Mouse (Mus musculus) forebrain, embryonic 10.5 days (tissue): ENCODE results near the gene Lgals1. TPM values are rescaled to one million over a fixed set of nuclear protein-coding genes. Genes with fewer than 3 reads are reported as not detected.

Source experiments
- DNase-seq: peaks from one replicate; pipeline ENCODE4 v3.0.0-alpha.2; 2017; ENCODE audit warnings: low spot score; ENCODE audit errors: extremely low spot score
- H3K27ac ChIP-seq: fragments of 300-500 bp; sonication (generic); 2 replicates; pipeline ENCODE4 v1.5.1; 2016; ENCODE audit warnings: mild to moderate bottlenecking
- H3K27me3 ChIP-seq: fragments of 300-500 bp; sonication (generic); 2 replicates; pipeline ENCODE4 v1.6.1; 2016; ENCODE audit warnings: mild to moderate bottlenecking; ENCODE audit not compliant: poor library complexity, severe bottlenecking
- H3K36me3 ChIP-seq: fragments of 300-500 bp; sonication (generic); replicated peaks from 2 replicates; pipeline ENCODE4 v1.6.1; 2016; ENCODE audit warnings: mild to moderate bottlenecking, moderate library complexity
- H3K4me1 ChIP-seq: fragments of 300-500 bp; sonication (generic); 2 replicates; pipeline ENCODE4 v1.6.1; 2016
- H3K4me3 ChIP-seq: fragments of 300-500 bp; sonication (generic); 2 replicates; pipeline ENCODE4 v1.5.1; 2016; ENCODE audit warnings: mild to moderate bottlenecking, moderate library complexity
- H3K9me3 ChIP-seq: fragments of 300-500 bp; sonication (generic); 2 replicates; pipeline ENCODE4 v1.6.1; 2016; ENCODE audit warnings: mild to moderate bottlenecking, moderate library complexity
- WGBS: fragments of 180-500 bp; shearing (Covaris S2); methylation state at CpG from one replicate; pipeline ENCODE4 v1.1.7; 2016; 5-methylcytosine and 5-hydroxymethylcytosine counted together
- polyA plus RNA-seq: library from polyadenylated mRNA; unstranded; fragments of >200 nt; fragmentation: Nextera tagmentation; extraction: Ambion mirVana; gene quantifications from 2 replicates; pipeline ENCODE4 v1.2.1, GENCODE M21; 2016

Lgals1 gene
- polyA plus RNA-seq, 1 experiment from 2014 or later, result 200 TPM

DNA sequence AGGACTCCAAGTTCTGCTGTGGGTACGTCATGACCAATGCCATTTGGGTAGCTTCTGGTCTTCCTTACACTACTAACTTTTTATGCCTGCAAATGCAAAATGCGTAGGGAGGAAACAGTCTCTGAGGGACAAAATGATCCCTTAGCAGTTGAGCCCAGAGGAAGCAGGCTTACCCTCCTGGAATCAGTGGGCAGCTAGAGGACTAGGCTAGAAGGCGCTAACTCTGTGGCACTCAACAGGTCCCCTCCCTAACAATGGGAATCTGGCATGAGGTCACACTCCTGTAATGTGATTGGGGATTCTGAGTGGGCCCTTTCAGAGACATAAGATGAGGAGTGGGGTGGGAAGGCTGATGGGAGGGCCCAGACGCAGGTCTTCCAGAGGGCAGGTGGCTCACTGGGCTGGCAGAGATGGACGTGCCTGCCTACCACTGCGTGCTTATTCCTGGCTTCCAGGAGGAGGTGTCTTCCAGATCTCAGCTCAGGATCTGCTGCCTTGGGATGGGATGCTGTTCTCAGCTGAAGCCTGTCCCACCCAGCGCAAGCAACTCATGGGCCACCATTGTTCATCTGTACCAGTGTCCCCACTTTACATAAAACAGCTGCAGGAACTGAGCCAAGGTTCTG lies 4.4 kb downstream of the Lgals1 start:
- no peak overlapping the region for H3K27ac ChIP-seq
- no peak for DNase-seq
- no peak overlapping the region for H3K4me3 ChIP-seq
- peaks cover 16% of the 10 kb centered on the region for H3K27me3 ChIP-seq
- 91% methylated on average over 7 of the region's 7 CpGs for WGBS
- H3K36me3 ChIP-seq, result peaks cover 12% of the 10 kb centered on the region
- H3K4me1 ChIP-seq, result peaks cover 44% of the 10 kb centered on the region
- no peaks in the 10 kb centered on the region for H3K9me3 ChIP-seq

DNA sequence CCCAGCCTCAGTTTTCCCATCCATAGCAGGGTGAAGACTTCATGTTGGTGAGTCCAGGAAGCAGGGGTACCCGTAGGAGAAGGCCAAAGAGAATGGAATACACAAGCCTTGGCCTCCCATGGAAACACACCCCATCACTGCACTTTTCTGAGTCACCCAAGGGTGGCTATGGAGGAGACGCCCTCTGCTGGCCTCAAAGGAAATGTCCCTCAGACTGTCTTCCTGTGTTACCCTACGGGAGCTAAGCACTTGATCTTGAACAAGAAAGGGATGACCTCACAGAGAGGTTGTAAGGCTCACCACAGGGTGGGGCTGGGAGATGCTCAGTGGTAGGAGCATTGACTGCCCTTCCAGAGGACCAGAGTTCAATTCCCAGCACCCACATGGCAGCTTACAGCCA lies 5.1 kb downstream of the Lgals1 start:
- H3K4me1 ChIP-seq, result peaks cover 44% of the 10 kb centered on the region
- peaks cover 13% of the 10 kb centered on the region for H3K27me3 ChIP-seq
- H3K36me3 ChIP-seq, result peaks cover 16% of the 10 kb centered on the region
- whole genome bisulfite sequencing, result 35% methylated on average over 3 of the region's 3 CpGs
- H3K4me3 ChIP-seq, result no peak overlapping the region
- DNase-seq, result no peak
- H3K9me3 ChIP-seq, result no peaks in the 10 kb centered on the region
- no peak overlapping the region for H3K27ac ChIP-seq

DNA sequence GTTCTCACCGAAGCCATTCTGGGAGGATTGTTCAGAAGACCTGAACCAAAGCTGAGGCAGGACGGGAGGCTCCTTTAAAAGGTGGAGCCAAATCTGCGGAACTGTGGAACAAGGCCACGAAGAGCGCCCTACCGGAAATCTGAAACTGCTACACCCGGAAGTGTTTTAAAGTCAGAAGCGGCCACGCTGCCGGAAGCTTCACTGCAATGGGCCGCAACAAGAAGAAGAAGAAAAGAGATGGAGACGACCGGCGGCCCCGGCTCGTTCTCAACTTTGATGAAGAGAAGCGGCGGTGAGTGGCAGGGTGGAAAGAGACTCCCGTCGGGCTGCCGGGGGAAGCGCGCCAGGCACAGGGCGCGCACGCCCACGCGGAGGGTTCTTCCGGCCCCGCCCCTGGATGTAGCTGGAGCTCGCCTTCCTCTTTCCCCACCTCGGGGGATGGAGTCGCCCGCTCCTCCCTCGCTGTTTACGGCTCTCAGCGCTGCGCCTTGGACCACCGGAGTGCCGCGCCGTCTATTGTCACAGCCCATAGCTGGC lies 8.3 kb downstream of the Lgals1 start, which contains the start of gene Nol12:
Gene Nol12, plus strand, starts transcription at position 150 of the 537 bp plus-strand sequence.
- WGBS, result under 1% methylated on average over 42 of the region's 42 CpGs
- H3K27ac ChIP-seq, result peak within 1 kb of the TSS; percentile 92
- peak within 1 kb of the TSS; percentile 84 for H3K4me3 ChIP-seq
- no peaks in the 10 kb centered on the region for H3K27me3 ChIP-seq
- H3K9me3 ChIP-seq, result no peaks in the 10 kb centered on the region
- H3K36me3 ChIP-seq, result peaks cover 41% of the 10 kb centered on the region
- H3K4me1 ChIP-seq, result peaks cover 22% of the 10 kb centered on the region
- DNase-seq, result peak; percentile 89

DNA sequence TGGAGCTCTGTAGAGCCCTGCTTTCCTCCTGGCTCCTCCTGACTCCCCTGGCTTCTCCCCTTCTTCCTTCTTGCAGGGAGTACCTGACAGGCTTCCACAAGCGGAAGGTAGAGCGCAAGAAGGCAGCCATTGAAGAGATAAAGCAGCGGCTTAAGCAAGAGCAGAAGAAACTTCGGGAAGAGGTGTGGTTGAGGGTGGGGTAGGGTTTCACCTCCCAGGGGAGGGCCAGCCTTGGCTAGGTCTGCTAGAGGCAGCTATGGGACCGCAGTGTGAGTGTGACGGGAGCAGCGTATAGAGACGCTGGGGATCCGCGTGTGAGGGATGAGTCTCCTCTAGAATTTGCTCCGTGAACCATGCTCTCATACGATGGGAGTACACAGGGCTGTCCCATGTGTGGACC lies 9.9 kb downstream of the Lgals1 start:
- H3K27ac ChIP-seq, result 0 out of 2 replicates have a peak overlapping the region, but pooled peaks have one; percentile 92
- WGBS, result 94% methylated on average over 12 of the region's 12 CpGs
- H3K4me3 ChIP-seq, result peak overlapping the region; percentile 84
- H3K4me1 ChIP-seq, result peaks cover 19% of the 10 kb centered on the region
- H3K36me3 ChIP-seq, result peaks cover 53% of the 10 kb centered on the region
- DNase-seq, result no peak
- H3K27me3 ChIP-seq, result no peaks in the 10 kb centered on the region
- no peaks in the 10 kb centered on the region for H3K9me3 ChIP-seq

DNA sequence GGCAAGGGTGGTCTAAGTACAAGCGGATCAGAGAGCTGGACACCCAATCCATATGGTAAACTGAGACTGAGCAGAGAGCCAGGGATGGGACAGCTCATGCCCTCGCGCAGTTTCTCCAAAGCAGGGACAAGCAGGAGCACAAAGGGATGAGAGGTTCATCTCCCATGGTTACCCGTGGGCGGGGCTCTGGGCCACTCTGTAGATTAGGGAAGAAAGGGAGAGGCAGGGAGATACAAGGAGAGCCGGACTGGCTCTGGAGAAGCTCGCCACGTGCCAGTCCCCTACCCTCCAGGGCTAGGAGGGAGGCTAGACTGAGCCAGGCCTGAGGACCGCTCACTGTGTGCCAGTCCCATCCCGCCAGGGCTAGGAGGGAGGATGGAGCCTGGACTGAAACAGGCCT lies 10.8 kb downstream of the Lgals1 start:
- Histone ChIP-seq H3K9me3 (no peaks in the 10 kb centered on the region), H3K4me3 (peak overlapping the region; percentile 12; the same call in 1 of the 2 replicates), H3K36me3 (peaks cover 61% of the 10 kb centered on the region), H3K27me3 (no peaks in the 10 kb centered on the region), H3K4me1 (peaks cover 20% of the 10 kb centered on the region), H3K27ac (no peak overlapping the region)
- WGBS, result 87% methylated on average over 10 of the region's 10 CpGs
- DNase-seq, result no peak

DNA sequence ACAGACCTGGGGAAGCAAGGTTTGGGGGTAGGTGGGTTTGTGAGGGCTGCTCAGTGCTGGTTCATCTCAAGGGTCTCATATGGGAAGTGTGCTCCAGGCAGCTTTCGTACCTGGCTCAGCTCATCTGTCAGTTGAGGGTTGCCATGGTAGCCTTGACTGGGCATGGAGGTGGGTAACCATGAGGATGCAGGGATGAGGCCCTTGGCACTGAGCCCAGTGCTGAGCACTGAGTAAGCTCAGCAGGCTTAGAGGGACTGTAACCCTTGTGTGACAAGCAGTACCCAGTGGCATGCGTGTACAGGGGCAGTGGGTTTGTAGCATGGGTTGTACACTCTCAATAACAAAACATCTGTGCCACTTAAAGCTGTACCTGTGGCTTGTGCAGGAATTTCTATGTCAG lies 11.4 kb downstream of the Lgals1 start:
- H3K27ac ChIP-seq, result no peak overlapping the region
- no peak for DNase-seq
- peaks cover 61% of the 10 kb centered on the region for H3K36me3 ChIP-seq
- H3K9me3 ChIP-seq, result no peaks in the 10 kb centered on the region
- H3K4me1 ChIP-seq, result peaks cover 27% of the 10 kb centered on the region
- 92% methylated on average over 2 of the region's 2 CpGs for WGBS
- H3K27me3 ChIP-seq, result no peaks in the 10 kb centered on the region
- H3K4me3 ChIP-seq, result no peak overlapping the region

DNA sequence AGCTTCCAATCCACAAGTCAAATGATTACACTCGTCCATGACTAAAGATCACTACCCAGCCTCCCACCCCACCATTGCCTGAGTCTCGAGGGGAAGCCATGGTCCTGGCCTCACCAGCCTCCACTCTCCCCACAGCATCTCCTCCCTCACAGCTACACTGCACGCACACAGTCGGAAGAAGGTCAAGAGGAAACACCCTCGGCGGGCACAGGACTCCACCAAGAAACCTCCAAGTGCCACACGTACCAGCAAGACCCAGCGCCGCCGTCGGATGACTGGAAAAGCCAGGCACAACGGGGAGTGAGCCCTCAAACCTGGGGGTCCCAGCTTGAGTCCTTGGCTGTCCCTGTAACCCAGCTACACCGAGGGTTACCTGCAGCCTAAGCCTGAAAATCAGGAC lies 13.8 kb downstream of the Lgals1 start:
- Histone ChIP-seq H3K27me3 (no peaks in the 10 kb centered on the region), H3K4me1 (peaks cover 24% of the 10 kb centered on the region), H3K9me3 (no peaks in the 10 kb centered on the region), H3K4me3 (no peak overlapping the region), H3K27ac (no peak overlapping the region), H3K36me3 (peaks cover 61% of the 10 kb centered on the region)
- no peak for DNase-seq
- 95% methylated on average over 13 of the region's 13 CpGs for WGBS

DNA sequence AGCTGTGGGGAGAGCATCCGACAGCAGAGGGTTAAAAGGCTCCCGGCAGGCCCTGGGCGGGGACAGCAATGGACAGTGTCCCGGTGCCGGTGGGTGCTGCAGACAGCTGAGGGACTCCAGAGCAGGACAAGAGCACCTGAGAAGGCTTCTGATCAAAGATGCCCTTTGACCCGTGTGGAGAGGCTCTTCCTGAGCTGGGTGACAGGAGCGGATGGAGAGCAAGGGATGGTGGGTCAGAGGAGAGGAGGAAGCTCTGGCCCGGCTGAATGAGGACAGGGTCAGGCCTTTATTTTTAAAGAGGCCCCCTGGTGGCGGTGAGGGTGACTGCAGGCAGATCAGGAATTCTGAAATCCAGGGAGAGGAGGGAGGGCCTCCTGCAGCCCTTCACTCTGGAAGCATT lies 16.1 kb downstream of the Lgals1 start:
- Histone ChIP-seq H3K9me3 (no peaks in the 10 kb centered on the region), H3K4me1 (peaks cover 22% of the 10 kb centered on the region), H3K27ac (peak overlapping the region; percentile 75), H3K27me3 (peaks cover 14% of the 10 kb centered on the region), H3K36me3 (peaks cover 45% of the 10 kb centered on the region), H3K4me3 (peak overlapping the region; percentile 44)
- DNase-seq, result peak; percentile 86
- WGBS, result 5% methylated on average over 9 of the region's 9 CpGs

DNA sequence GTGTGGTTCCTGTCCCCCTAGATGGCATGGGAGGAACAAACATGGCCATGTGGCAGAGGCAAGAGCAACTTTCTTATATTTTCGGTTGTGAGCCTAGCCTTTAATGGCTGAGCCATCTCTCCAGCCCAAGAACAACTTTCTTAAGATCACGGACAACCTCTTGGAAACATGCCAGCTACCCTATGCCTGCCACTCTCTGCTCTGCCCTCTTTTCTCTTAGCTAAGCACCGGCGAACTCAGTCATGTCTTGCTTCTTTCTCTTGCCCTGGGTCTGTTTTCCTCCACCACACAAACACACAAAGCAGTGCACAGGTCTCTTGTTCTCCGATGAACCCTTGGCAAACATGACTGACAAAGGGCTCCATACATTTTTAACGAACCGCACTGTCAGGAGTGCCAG lies 19.7 kb downstream of the Lgals1 start:
- Histone ChIP-seq H3K4me1 (peaks cover 40% of the 10 kb centered on the region), H3K27ac (0 out of 2 replicates have a peak overlapping the region, but pooled peaks have one; percentile 25), H3K4me3 (no peak overlapping the region), H3K9me3 (no peaks in the 10 kb centered on the region), H3K27me3 (peaks cover 14% of the 10 kb centered on the region), H3K36me3 (peaks cover 20% of the 10 kb centered on the region)
- no peak for DNase-seq
- WGBS, result 88% methylated on average over 7 of the region's 7 CpGs

DNA sequence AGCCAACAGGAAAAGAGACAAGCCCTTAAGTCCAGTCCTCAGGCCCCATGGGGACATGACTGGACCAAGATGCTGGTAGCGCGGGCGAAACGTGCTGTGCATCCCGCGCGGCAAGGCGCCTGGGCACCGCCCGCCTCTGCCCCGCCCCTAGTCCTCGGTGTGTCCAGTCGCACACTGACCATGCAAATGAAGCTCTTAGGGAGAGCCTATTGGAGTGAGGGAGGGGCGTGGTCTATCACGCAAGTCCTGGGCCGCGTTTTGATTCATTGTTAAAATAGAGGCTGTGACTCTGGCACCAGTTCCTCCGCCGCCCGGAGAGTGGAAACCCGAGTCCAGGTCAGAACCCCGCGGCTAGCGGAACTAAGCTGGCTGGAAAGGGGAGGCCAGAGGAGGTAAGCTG lies 21.1 kb downstream of the Lgals1 start, which contains the start of gene Triobp:
Gene Triobp, plus strand, starts transcription at position 68 of the 400 bp plus-strand sequence.
- no peaks in the 10 kb centered on the region for H3K9me3 ChIP-seq
- H3K36me3 ChIP-seq, result peaks cover 24% of the 10 kb centered on the region
- peaks cover 39% of the 10 kb centered on the region for H3K4me1 ChIP-seq
- peaks cover 14% of the 10 kb centered on the region for H3K27me3 ChIP-seq
- H3K27ac ChIP-seq, result peak within 1 kb of the TSS; percentile 89
- under 1% methylated on average over 24 of the region's 24 CpGs for WGBS
- DNase-seq, result peak; percentile 91
- H3K4me3 ChIP-seq, result peak within 1 kb of the TSS; percentile 65

DNA sequence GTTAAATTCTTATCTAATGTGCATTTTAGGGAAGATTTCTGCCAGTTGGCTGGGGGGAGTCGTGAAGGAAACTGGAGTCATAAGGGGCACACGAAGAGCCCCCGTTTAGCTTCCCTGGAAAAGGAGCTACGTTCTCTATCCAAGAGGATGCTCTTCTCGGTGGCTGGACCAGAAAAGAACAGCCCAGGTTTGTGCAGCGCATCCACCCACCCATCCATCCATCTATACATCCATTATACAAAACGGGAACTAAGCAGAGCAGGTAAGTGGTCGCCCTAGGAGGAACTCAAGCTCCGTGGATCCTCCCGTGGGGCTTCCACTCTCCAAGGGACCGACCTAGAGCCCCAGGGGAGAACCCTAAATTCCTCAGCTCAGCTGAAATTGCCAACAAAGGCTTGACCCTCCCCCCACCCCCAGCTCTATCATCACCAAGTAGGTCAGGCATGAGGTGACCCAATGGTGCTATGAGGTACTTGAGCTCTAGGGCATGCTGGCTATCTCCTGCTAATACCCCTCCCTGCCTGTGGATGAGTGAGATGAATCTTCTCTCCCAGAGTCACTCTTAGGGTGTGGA lies 21.7 kb downstream of the Lgals1 start:
- H3K4me1 ChIP-seq, result peaks cover 33% of the 10 kb centered on the region

DNA sequence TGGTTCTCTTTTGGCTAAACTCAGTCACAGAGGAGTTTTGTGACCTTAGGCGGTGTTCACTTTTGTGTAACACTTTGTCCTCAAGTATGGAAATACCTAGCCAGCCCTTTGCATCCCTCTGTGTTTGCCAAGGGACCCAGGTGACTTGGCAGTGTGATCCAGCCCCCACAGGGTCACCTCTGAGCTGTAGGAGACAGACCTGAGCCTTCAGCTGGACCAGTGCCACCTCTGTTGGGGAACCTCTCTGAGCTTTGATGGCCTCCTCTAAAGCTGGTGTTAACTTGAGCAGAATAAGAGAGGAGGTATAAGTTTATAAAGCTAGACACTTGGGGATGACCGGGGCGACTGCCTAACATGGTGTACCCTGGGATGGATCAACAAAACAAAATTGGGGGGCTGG lies 22.4 kb downstream of the Lgals1 start:
- DNase-seq, result no peak
- Histone ChIP-seq H3K36me3 (peaks cover 36% of the 10 kb centered on the region), H3K27me3 (peaks cover 14% of the 10 kb centered on the region), H3K27ac (no peak overlapping the region), H3K4me1 (peaks cover 33% of the 10 kb centered on the region), H3K9me3 (no peaks in the 10 kb centered on the region), H3K4me3 (peak overlapping the region; percentile 65)
- 97% methylated on average over 3 of the region's 3 CpGs for WGBS

More for the DNA sequence above, 21.7 kb downstream of the Lgals1 start:
- peaks cover 14% of the 10 kb centered on the region for H3K27me3 ChIP-seq
- 3% methylated on average over 11 of the region's 11 CpGs for WGBS
- H3K9me3 ChIP-seq, result no peaks in the 10 kb centered on the region
- H3K36me3 ChIP-seq, result peaks cover 29% of the 10 kb centered on the region
- H3K27ac ChIP-seq, result peak overlapping the region; percentile 89
- H3K4me3 ChIP-seq, result peak overlapping the region; percentile 65
- no peak for DNase-seq

DNA sequence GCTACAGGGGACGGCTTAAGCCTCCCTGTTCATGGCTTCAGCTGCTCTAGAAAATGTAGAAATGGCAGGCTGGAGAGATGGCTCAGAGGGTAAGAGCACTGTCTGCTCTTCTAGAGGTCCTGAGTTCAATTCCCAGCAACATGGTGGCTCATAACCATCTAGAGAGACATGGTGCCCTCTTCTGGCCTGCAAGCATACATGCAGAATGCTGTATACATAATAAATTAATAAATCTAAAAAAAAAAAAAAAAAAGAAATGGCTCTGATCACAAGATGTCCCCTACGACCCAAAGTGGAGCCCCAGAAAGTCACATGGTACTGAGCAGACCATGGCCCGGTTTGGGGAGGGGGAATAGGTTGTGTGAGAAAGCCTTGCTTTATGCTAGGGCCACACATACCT lies 29.1 kb downstream of the Lgals1 start:
- H3K4me3 ChIP-seq, result no peak overlapping the region
- H3K27me3 ChIP-seq, result no peaks in the 10 kb centered on the region
- no peaks in the 10 kb centered on the region for H3K9me3 ChIP-seq
- no peak for DNase-seq
- H3K36me3 ChIP-seq, result peaks cover 77% of the 10 kb centered on the region
- peaks cover 6% of the 10 kb centered on the region; the same call in 1 of the 2 replicates for H3K4me1 ChIP-seq
- WGBS, result 73% methylated on average over 3 of the region's 3 CpGs
- H3K27ac ChIP-seq, result no peak overlapping the region
